Comparison of ENCODE assay signal across 31 mouse cellular contexts in genomic region chr7:122702443-122702842, GRCm38 (mm10). TPM values are rescaled to one million over a fixed set of nuclear protein-coding genes. Genes with fewer than 3 reads are reported as not detected.
DNase-seq lines count a peak whose midpoint lies in the region; TF ChIP-seq lines count a peak whose summit lies in the region.
"Had no signal": no experiment of that assay in that cellular context is flagged by ENCODE, and none has a peak within 500 bp of the region (broad histone marks: within the 10 kb centered on the region; RNA-seq: fewer than 3 reads in every experiment).

No protein-coding gene starts in this region.

- H3K27me3 ChIP-seq in heart, adult 2 months (ENCODE audit: control insufficient read depth, insufficient read depth, low read length): no peaks in the 10 kb centered on the region
- H3K27me3 ChIP-seq: embryonic facial prominence, embryonic 12.5 days; embryonic facial prominence, embryonic 15.5 days; Patski had no signal

- TF ChIP-seq POLR2A in heart, adult 2 months (IDR thresholded peaks at IDR 0.05; ENCODE audit: insufficient read depth, low read depth, low read length): no peak

- H3K36me3 ChIP-seq in heart, adult 2 months (ENCODE audit: control insufficient read depth, insufficient read depth, low read length): no peaks in the 10 kb centered on the region
- H3K36me3 ChIP-seq: embryonic facial prominence, embryonic 12.5 days; embryonic facial prominence, embryonic 15.5 days; G1E; heart, embryonic 10.5 days; heart, embryonic 13.5 days had no signal

- no peak overlapping the region for H3K4me3 ChIP-seq in heart, adult 2 months
- H3K4me3 ChIP-seq: embryonic facial prominence, embryonic 12.5 days; embryonic facial prominence, embryonic 15.5 days; heart, embryonic 10.5 days; heart, embryonic 13.5 days had no signal

- H3K9ac ChIP-seq in heart, adult 2 months (ENCODE audit: low read depth, low read length): no peak overlapping the region
- H3K9ac ChIP-seq: embryonic facial prominence, embryonic 12.5 days; embryonic facial prominence, embryonic 15.5 days; forebrain, postnatal 0 days; heart, embryonic 13.5 days; hindbrain, embryonic 14.5 days had no signal

- intact Hi-C loops in heart, adult 2 months (cut with DNase I): loop anchor here (10.0 kb wide), 1 partner anchor 192 kb away; no protein-coding TSS in a partner anchor

- WGBS in heart, adult 2 months: 55% methylated on average over 4 of the region's 4 CpGs

- TF ChIP-seq EP300 in heart, adult 2 months (IDR thresholded peaks at IDR 0.05; ENCODE audit: insufficient read depth, low read depth, low read length): no peak

- H3K4me1 ChIP-seq in heart, adult 2 months (ENCODE audit: control insufficient read depth, insufficient read depth, low read length): peaks cover 1% of the 10 kb centered on the region
- H3K4me1 ChIP-seq: embryonic facial prominence, embryonic 12.5 days; embryonic facial prominence, embryonic 15.5 days; heart, embryonic 10.5 days; heart, embryonic 13.5 days had no signal

- peak; percentile 45 to 64 for DNase-seq in frontal cortex, adult 2 months (ENCODE audit: extremely low spot score in 1 of 2, low spot score in 1 of 2)
- DNase-seq in frontal cortex, postnatal 25 days (ENCODE audit: low spot score in 2 of 2): no peak
- peak; percentile 34 to 51 for DNase-seq in left cerebral cortex, adult 18-20 months (ENCODE audit: low spot score in 2 of 2)
- DNase-seq in left cerebral cortex, adult 11 months (ENCODE audit: low spot score): no peak
- peak; percentile 49 for DNase-seq in right cerebral cortex, adult 18-20 months
- DNase-seq in right cerebral cortex, postnatal 10 days (ENCODE audit: low spot score in 2 of 2): no peak
- DNase-seq in brain, adult 2 months (ENCODE audit: low read depth, low spot score): peak; percentile 70
- DNase-seq in heart, adult 2 months: no peak
- DNase-seq: adrenal gland, postnatal 10 days; adrenal gland, postnatal 36 days; B cell, adult 2 months; cerebellum, adult 11 months; cerebellum, adult 2 months; cerebellum, adult 9-11 months; cerebellum, postnatal 25 days; gastrocnemius, postnatal 25 days; heart, adult 18-20 months; heart, postnatal 14 days had no signal

- no peak for TF ChIP-seq CTCF in heart, adult 2 months (IDR thresholded peaks at IDR 0.05)

- H3K79me2 ChIP-seq in heart, adult 2 months (replicated peaks; ENCODE audit: control insufficient read depth, insufficient read depth, low read length): no peaks in the 10 kb centered on the region

- H3K27ac ChIP-seq in heart, adult 2 months: no peak overlapping the region
- H3K27ac ChIP-seq: embryonic facial prominence, embryonic 12.5 days; embryonic facial prominence, embryonic 15.5 days; heart, embryonic 10.5 days; heart, embryonic 13.5 days; hindbrain, embryonic 14.5 days; hindbrain, postnatal 0 days had no signal

RNA-seq across cellular contexts. Expression of gene Cacng3, which starts 32.2 kb away (rescaled TPM):
- 63.1 and 78.9 TPM in 2 replicates for polyA plus RNA-seq in frontal cortex, adult 2 months (2012; rRNA removed)
- total RNA-seq in left cerebral cortex, adult 18-20 months (2021): 100 to 1,000 TPM; 133 to 144 TPM
- not detected for total RNA-seq in heart, adult 2 months (2021)
- polyA plus RNA-seq in heart, adult 2 months (2012; rRNA removed): not detected in 2 replicates
- total RNA-seq: CH12.LX; common myeloid progenitor, adult 5-6 weeks; gastrocnemius, adult 8-10 months; gastrocnemius, postnatal 25 days; heart, adult 18-20 months had no signal
- polyA plus RNA-seq: embryonic facial prominence, embryonic 12.5 days; G1E; gonadal fat pad, adult 2 months; heart, embryonic 10.5 days; Patski had no signal

Comparison
In these comparisons a context has a peak if more than half of its experiments do, and no peak if none do; other contexts are left out.
1. DNase-seq: peak in frontal cortex, adult 2 months (2 of 2), left cerebral cortex, adult 18-20 months (2 of 2), right cerebral cortex, adult 18-20 months (single experiment) and brain, adult 2 months (single experiment); none in frontal cortex, postnatal 25 days (0 of 2), left cerebral cortex, adult 11 months (single experiment), right cerebral cortex, postnatal 10 days (0 of 2) and heart, adult 2 months (0 of 2).
2. RNA of gene Cacng3, which starts 32.2 kb away (total RNA-seq): 133 to 144 TPM in left cerebral cortex, adult 18-20 months; not detected in heart, adult 2 months; every median in the first group is over 100 times any median in the second.